17 mouse cellular contexts compared by ENCODE assay signal in the genomic region with DNA sequence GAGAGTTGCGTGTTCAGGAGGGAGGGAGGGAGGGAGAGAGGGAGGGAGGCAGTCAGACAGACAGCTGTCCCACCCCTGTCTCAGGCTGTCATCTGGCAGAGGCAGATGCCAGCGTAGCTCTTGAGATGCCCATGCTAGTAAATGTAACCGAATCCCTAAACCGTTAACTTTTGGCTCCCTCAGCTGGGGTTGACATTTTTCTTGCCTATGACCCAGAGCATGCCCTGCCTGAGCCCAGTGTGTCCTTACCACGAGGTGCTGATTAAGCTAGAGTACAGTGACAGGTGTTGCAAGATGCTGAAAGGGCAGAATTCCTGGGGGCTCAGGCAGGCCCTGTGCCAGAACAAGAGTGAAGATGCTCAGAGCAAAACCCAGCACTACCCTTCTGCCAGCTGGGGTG. TPM values are rescaled to one million over a fixed set of nuclear protein-coding genes. Genes with fewer than 3 reads are reported as not detected.
A peak's percentile ranks its signal among the peaks of the same experiment; 100 is the strongest.
DNase-seq lines count a peak whose midpoint lies in the region; ATAC-seq lines count a peak whose summit lies in the region.
"Had no signal": no experiment of that assay in that cellular context is flagged by ENCODE, and none has a peak within 500 bp of the region (broad histone marks: within the 10 kb centered on the region; RNA-seq: fewer than 3 reads in every experiment).

No protein-coding gene starts in this region.

- 74% methylated on average over 5 of the region's 5 CpGs for WGBS in limb, embryonic 11.5 days
- 71% methylated on average over 5 of the region's 5 CpGs for WGBS in limb, embryonic 10.5 days
- WGBS in intestine, embryonic 15.5 days, result 75% methylated on average over 5 of the region's 5 CpGs

- H3K27me3 ChIP-seq in limb, embryonic 11.5 days (ENCODE audit: control insufficient read depth, insufficient read depth, low read length), result no peaks in the 10 kb centered on the region
- no peaks in the 10 kb centered on the region for H3K27me3 ChIP-seq in limb, embryonic 10.5 days (ENCODE audit: low read depth, poor library complexity, severe bottlenecking)
- H3K27me3 ChIP-seq in intestine, embryonic 15.5 days (replicated peaks), result no peaks in the 10 kb centered on the region
- H3K27me3 ChIP-seq: embryonic facial prominence, embryonic 12.5 days; heart, embryonic 12.5 days; neural tube, embryonic 13.5 days had no signal

- no peaks in the 10 kb centered on the region for H3K36me3 ChIP-seq in limb, embryonic 11.5 days (ENCODE audit: control insufficient read depth, insufficient read depth, low read length)
- 0 out of 2 replicates have a peak, but pooled peaks cover 4% of the 10 kb centered on the region for H3K36me3 ChIP-seq in limb, embryonic 10.5 days
- no peaks in the 10 kb centered on the region; the same call in 1 of the 2 replicates for H3K36me3 ChIP-seq in intestine, embryonic 15.5 days
- H3K36me3 ChIP-seq: embryonic facial prominence, embryonic 12.5 days had no signal

- no peak overlapping the region for H3K27ac ChIP-seq in limb, embryonic 11.5 days (replicated peaks; ENCODE audit: low read depth, low read length)
- no peak overlapping the region for H3K27ac ChIP-seq in limb, embryonic 10.5 days
- H3K27ac ChIP-seq in intestine, embryonic 15.5 days, result no peak overlapping the region
- H3K27ac ChIP-seq: embryonic facial prominence, embryonic 12.5 days; neural tube, embryonic 13.5 days had no signal

- H3K4me1 ChIP-seq in limb, embryonic 11.5 days (ENCODE audit: control insufficient read depth, insufficient read depth, low read length), result peaks cover 5% of the 10 kb centered on the region; the same call in 1 of the 2 replicates
- H3K4me1 ChIP-seq in limb, embryonic 10.5 days, result peaks cover 11% of the 10 kb centered on the region
- no peaks in the 10 kb centered on the region for H3K4me1 ChIP-seq in intestine, embryonic 15.5 days (replicated peaks)
- H3K4me1 ChIP-seq: embryonic facial prominence, embryonic 12.5 days; heart, embryonic 12.5 days had no signal

- H3K9me3 ChIP-seq in limb, embryonic 11.5 days (ENCODE audit: control insufficient read depth, low read length), result no peaks in the 10 kb centered on the region
- no peaks in the 10 kb centered on the region for H3K9me3 ChIP-seq in limb, embryonic 10.5 days (replicated peaks)
- no peaks in the 10 kb centered on the region for H3K9me3 ChIP-seq in intestine, embryonic 15.5 days
- H3K9me3 ChIP-seq: embryonic facial prominence, embryonic 12.5 days; heart, embryonic 12.5 days; neural tube, embryonic 13.5 days had no signal

- H3K4me2 ChIP-seq in limb, embryonic 11.5 days (ENCODE audit: low read depth, severe bottlenecking), result no peak overlapping the region
- no peak overlapping the region for H3K4me2 ChIP-seq in intestine, embryonic 15.5 days (replicated peaks)
- H3K4me2 ChIP-seq: embryonic facial prominence, embryonic 12.5 days; heart, embryonic 12.5 days; neural tube, embryonic 13.5 days had no signal

- H3K9ac ChIP-seq in limb, embryonic 11.5 days (ENCODE audit: low read length), result no peak overlapping the region
- no peak overlapping the region for H3K9ac ChIP-seq in intestine, embryonic 15.5 days
- H3K9ac ChIP-seq: embryonic facial prominence, embryonic 12.5 days; heart, embryonic 12.5 days; neural tube, embryonic 13.5 days had no signal

- peak; percentile 51 to 60 for DNase-seq in cerebellum, postnatal 14 days
- DNase-seq in cerebellum, adult 11-12 months, result no peak
- no peak for DNase-seq in limb, embryonic 11.5 days (ENCODE audit: low spot score)
- DNase-seq in limb, embryonic 10.5 days (ENCODE audit: low spot score), result no peak
- DNase-seq in gastrocnemius, postnatal 10 days, result peak; percentile 51
- DNase-seq in ovary, postnatal 36 days (ENCODE audit: low spot score), result no peak
- no peak for DNase-seq in Muller cell, postnatal 12 days (ENCODE audit: inconsistent ontology term)
- DNase-seq: adrenal gland, postnatal 36 days; liver; lung, adult 18-20 months; lung, postnatal 36 days; right cerebral cortex, postnatal 4 days; thymus, postnatal 36 days had no signal

- peak; percentile 17; the same call in 1 of the 2 replicates for ATAC-seq in limb, embryonic 11.5 days (ENCODE audit: insufficient number of reproducible peaks, low FRiP score, low TSS enrichment, low read depth)
- ATAC-seq in intestine, embryonic 15.5 days, result no peak

- H3K4me3 ChIP-seq in limb, embryonic 11.5 days (ENCODE audit: low read depth, low read length), result no peak overlapping the region
- no peak overlapping the region for H3K4me3 ChIP-seq in limb, embryonic 10.5 days
- no peak overlapping the region for H3K4me3 ChIP-seq in intestine, embryonic 15.5 days (replicated peaks)
- H3K4me3 ChIP-seq: embryonic facial prominence, embryonic 12.5 days; heart, embryonic 12.5 days; neural tube, embryonic 13.5 days had no signal

RNA-seq across cellular contexts. Expression of gene Itgb3bp, which starts 44.8 kb away (rescaled TPM):
- polyA plus RNA-seq in limb, embryonic 11.5 days (2014; fragmentation: Nextera tagmentation; extraction: Ambion mirVana), result 49.5 and 53.4 TPM in 2 replicates
- 50.0 and 52.6 TPM in 2 replicates for polyA plus RNA-seq in limb, embryonic 10.5 days (2016; fragmentation: Nextera tagmentation; extraction: Ambion mirVana)
- 1 to 10 TPM; 5.2 to 5.8 TPM for total RNA-seq in gastrocnemius, postnatal 10 days (2021)
- polyA plus RNA-seq in intestine, embryonic 15.5 days (2015; fragmentation: Nextera tagmentation; extraction: Ambion mirVana), result 34.6 and 40.1 TPM in 2 replicates

RNA-seq across cellular contexts. Expression of gene Pgm1, which starts 45.2 kb away (rescaled TPM):
- 47.0 and 51.8 TPM in 2 replicates for polyA plus RNA-seq in limb, embryonic 11.5 days (2014; fragmentation: Nextera tagmentation; extraction: Ambion mirVana)
- polyA plus RNA-seq in limb, embryonic 10.5 days (2016; fragmentation: Nextera tagmentation; extraction: Ambion mirVana), result 54.9 and 62.4 TPM in 2 replicates
- total RNA-seq in gastrocnemius, postnatal 10 days (2021), result 100 to 1,000 TPM; 757 to 836 TPM
- 193 and 195 TPM in 2 replicates for polyA plus RNA-seq in intestine, embryonic 15.5 days (2015; fragmentation: Nextera tagmentation; extraction: Ambion mirVana)

Comparison
In these comparisons a context has a peak if more than half of its experiments do, and no peak if none do; other contexts are left out.
1. DNase-seq: peak in cerebellum, postnatal 14 days (2 of 2) and gastrocnemius, postnatal 10 days (single experiment); none in cerebellum, adult 11-12 months (single experiment), limb, embryonic 11.5 days (single experiment), limb, embryonic 10.5 days (single experiment), ovary, postnatal 36 days (single experiment) and Muller cell, postnatal 12 days (single experiment).